Mouse (Mus musculus) spleen, postnatal 4 days (tissue): Measurements from ENCODE around the gene Gle1.
A peak's percentile ranks its signal among the peaks of the same experiment; 100 is the strongest.

Experiments
- DNase-seq, 2 experiments: peaks; one replicate each; pipeline ENCODE4 v3.0.0; 2022; ENCODE audit warnings: low spot score in 2 of 2

The Gle1 gene

GRCm38 (mm10) chr2:29964354-29965249 lies 29.4 kb downstream of the Gle1 start:
- DNase-seq, result no peak

GRCm38 (mm10) chr2:29965250-29965843 lies 30.1 kb downstream of the Gle1 start, which contains the start of gene Sptan1:
Gene Sptan1 (plus strand): TSS chr2:29965560.
- peak; percentile 87 to 93 for DNase-seq

GRCm38 (mm10) chr2:29965906-29966305 lies 30.7 kb downstream of the Gle1 start:
- peak; percentile 34 to 71 for DNase-seq

GRCm38 (mm10) chr2:29966826-29967225 lies 31.6 kb downstream of the Gle1 start:
- no peak for DNase-seq

GRCm38 (mm10) chr2:29967768-29968167 lies 32.5 kb downstream of the Gle1 start:
- DNase-seq, result no peak

- no peak for DNase-seq
Measured at GRCm38 (mm10) chr2:29968638-29969037, 33.4 kb downstream of the Gle1 start.

GRCm38 (mm10) chr2:29971838-29972635 lies 36.8 kb downstream of the Gle1 start:
- DNase-seq, result no peak

GRCm38 (mm10) chr2:29973525-29973924 lies 38.3 kb downstream of the Gle1 start:
- DNase-seq, result no peak

- peak in 1 of 2 experiments; percentile 34 for DNase-seq
Measured at GRCm38 (mm10) chr2:29977307-29977706, 42.1 kb downstream of the Gle1 start.

- DNase-seq, result no peak
Measured at GRCm38 (mm10) chr2:29980661-29981060, 45.4 kb downstream of the Gle1 start.

GRCm38 (mm10) chr2:29991962-29992361 lies 56.7 kb downstream of the Gle1 start:
- no peak for DNase-seq

- DNase-seq, result no peak
Measured at GRCm38 (mm10) chr2:30009101-30009500, 73.9 kb downstream of the Gle1 start.
